Mouse (Mus musculus) ES-E14 (cell line): ENCODE data around the gene Tmem191c.

ENCODE experiments used
- MAFK ChIP-seq: IDR thresholded peaks from 2 replicates; pipeline ENCODE4 v1.6.1; 2014; ENCODE audit warnings: mild to moderate bottlenecking, low read depth, low read length, inconsistent platforms; ENCODE audit not compliant: insufficient read depth
- ZC3H11A ChIP-seq: IDR thresholded peaks from 2 replicates; pipeline ENCODE4 v1.6.1; 2012; ENCODE audit warnings: low read depth, mild to moderate bottlenecking, inconsistent platforms, low read length, borderline replicate concordance
- ZNF384 ChIP-seq: IDR thresholded peaks from 2 replicates; pipeline ENCODE4 v1.6.1; 2012; ENCODE audit warnings: low read depth, low read length, inconsistent platforms

DNA sequence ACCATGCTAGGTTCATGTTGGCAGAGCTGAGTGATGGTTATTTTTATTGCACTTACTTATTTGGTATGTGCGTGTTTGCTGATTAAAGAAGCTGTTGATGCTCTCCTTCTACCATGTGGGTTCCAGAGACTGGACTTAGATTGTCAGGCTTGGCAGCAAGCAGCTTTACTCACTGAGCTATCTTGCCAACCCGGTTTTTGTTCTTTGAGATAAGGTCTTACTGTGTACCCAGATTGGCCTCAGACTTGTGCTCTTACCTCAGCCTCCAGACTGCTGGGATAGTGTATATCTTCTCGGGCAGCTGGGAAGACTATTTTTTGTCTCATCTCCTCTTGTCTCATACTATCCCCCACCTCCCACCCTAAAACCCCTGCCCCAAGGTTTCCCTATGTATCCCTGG is 38.2 kb upstream of the Tmem191c start:
- TF ChIP-seq ZNF384 (no peak), MAFK (no peak), ZC3H11A (no peak)
